Comparison of ENCODE assay signal across 9 mouse cellular contexts in the genomic region with DNA sequence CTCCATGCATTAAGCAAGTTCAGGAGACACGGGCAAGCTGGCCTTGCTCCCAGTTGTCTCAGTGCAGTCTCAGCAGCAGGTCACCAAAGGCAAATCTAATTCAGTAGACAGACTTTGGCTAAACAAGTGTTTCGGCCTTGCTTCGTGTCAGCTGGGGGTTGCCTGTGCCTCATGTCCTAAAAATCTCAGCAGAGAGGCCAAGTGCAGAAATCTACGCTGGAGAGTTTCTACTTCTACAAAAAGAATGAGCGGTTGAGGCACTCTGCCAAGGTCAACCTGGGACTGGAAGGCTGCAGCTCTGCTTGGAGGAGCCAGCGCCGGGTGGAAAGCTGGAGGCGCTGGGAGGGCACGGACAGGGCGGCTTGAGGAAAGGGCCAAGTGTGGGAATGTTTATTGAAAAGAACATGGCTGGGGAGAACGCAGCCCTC.
DNase-seq lines count a peak whose midpoint lies in the region; ATAC-seq and TF ChIP-seq lines count a peak whose summit lies in the region.
"Had no signal": no experiment of that assay in that cellular context is flagged by ENCODE, and none has a peak within 500 bp of the region (broad histone marks: within the 10 kb centered on the region; RNA-seq: fewer than 3 reads in every experiment).

No protein-coding gene starts in this region.

- no peaks in the 10 kb centered on the region for H3K79me2 ChIP-seq in heart, adult 2 months (replicated peaks; ENCODE audit: control insufficient read depth, insufficient read depth, low read length)

- H3K9me3 ChIP-seq in kidney, embryonic 15.5 days (replicated peaks) = peaks cover 3% of the 10 kb centered on the region; the same call in 1 of the 2 replicates

- no peak for TF ChIP-seq POLR2A in heart, adult 2 months (IDR thresholded peaks at IDR 0.05; ENCODE audit: insufficient read depth, low read depth, low read length)

- no peak for TF ChIP-seq EP300 in heart, adult 2 months (IDR thresholded peaks at IDR 0.05; ENCODE audit: insufficient read depth, low read depth, low read length)

- H3K4me3 ChIP-seq in heart, adult 2 months = no peak overlapping the region
- H3K4me3 ChIP-seq in kidney, embryonic 15.5 days (replicated peaks) = no peak overlapping the region
- H3K4me3 ChIP-seq: erythroblast, embryonic 14.5 days had no signal

- H3K36me3 ChIP-seq in heart, adult 2 months (ENCODE audit: control insufficient read depth, insufficient read depth, low read length) = no peaks in the 10 kb centered on the region
- H3K36me3 ChIP-seq in kidney, embryonic 15.5 days = no peaks in the 10 kb centered on the region

- H3K4me1 ChIP-seq in heart, adult 2 months (ENCODE audit: control insufficient read depth, insufficient read depth, low read length) = peaks cover 1% of the 10 kb centered on the region; the same call in 1 of the 2 replicates
- H3K4me1 ChIP-seq in kidney, embryonic 15.5 days = peaks cover 5% of the 10 kb centered on the region; the same call in 1 of the 2 replicates

- no peak overlapping the region for H3K4me2 ChIP-seq in kidney, embryonic 15.5 days

- no peaks in the 10 kb centered on the region for H3K27me3 ChIP-seq in heart, adult 2 months (ENCODE audit: control insufficient read depth, insufficient read depth, low read length)
- H3K27me3 ChIP-seq in kidney, embryonic 15.5 days = no peaks in the 10 kb centered on the region

- DNase-seq in left cerebral cortex, postnatal 10 days (ENCODE audit: extremely low spot score in 1 of 2, low spot score in 2 of 2) = peak; percentile 16 to 82
- no peak for DNase-seq in left cerebral cortex, adult 8-10 months (ENCODE audit: low spot score in 2 of 2)
- DNase-seq in adrenal gland, postnatal 4 days (ENCODE audit: low spot score in 2 of 2) = peak; percentile 20 to 66
- peak; percentile 68 to 77 for DNase-seq in heart, adult 2 months
- peak; percentile 62 for DNase-seq in lung, postnatal 25 days (ENCODE audit: low spot score)
- no peak for DNase-seq in frontal cortex, postnatal 14 days (ENCODE audit: low spot score in 2 of 2)

- no peak for ATAC-seq in kidney, embryonic 15.5 days (replicated peaks; ENCODE audit: low FRiP score)
- ATAC-seq in megakaryocyte progenitor cell, adult 5-6 weeks (replicated peaks; ENCODE audit: poor library complexity) = no peak

- 25% methylated on average over 11 of the region's 11 CpGs for WGBS in heart, adult 2 months
- 53% methylated on average over 11 of the region's 11 CpGs for WGBS in kidney, embryonic 15.5 days

- TF ChIP-seq CTCF in heart, adult 2 months (IDR thresholded peaks at IDR 0.05) = no peak

- intact Hi-C loops in left cerebral cortex, postnatal 10 days (cut with DNase I) = no loop called here
- intact Hi-C loops in heart, adult 2 months (cut with DNase I) = no loop called here

- H3K9ac ChIP-seq in heart, adult 2 months (ENCODE audit: low read depth, low read length) = no peak overlapping the region
- H3K9ac ChIP-seq in kidney, embryonic 15.5 days = no peak overlapping the region

- peak overlapping the region; percentile 47 for H3K27ac ChIP-seq in heart, adult 2 months
- H3K27ac ChIP-seq in kidney, embryonic 15.5 days = peak overlapping the region; percentile 56

Comparison
In these comparisons a context has a peak if more than half of its experiments do, and no peak if none do; other contexts are left out.
1. DNase-seq: peak in left cerebral cortex, postnatal 10 days (2 of 2), adrenal gland, postnatal 4 days (2 of 2), heart, adult 2 months (2 of 2) and lung, postnatal 25 days (single experiment); none in left cerebral cortex, adult 8-10 months (0 of 2) and frontal cortex, postnatal 14 days (0 of 2).